Mouse (Mus musculus) embryonic facial prominence, embryonic 14.5 days (tissue): ENCODE results near the gene Camsap2. TPM values are rescaled to one million over a fixed set of nuclear protein-coding genes. Genes with fewer than 3 reads are reported as not detected.

Experiments used
- ATAC-seq: fragments of 200-750 bp; cut with Nextera tagmentation; 2 replicates; pipeline ENCODE4 v1.8.0; 2017; ENCODE audit warnings: low read depth, moderate number of reproducible peaks, moderate TSS enrichment
- DNase-seq: peaks from one replicate; pipeline ENCODE4 v3.0.0-alpha.2; 2015; ENCODE audit warnings: low spot score
- H3K27ac ChIP-seq: fragments of 300-500 bp; sonication (generic); replicated peaks from 2 replicates; pipeline ENCODE4 v1.5.1; 2014; ENCODE audit warnings: low read depth, mild to moderate bottlenecking, low read length, moderate library complexity
- H3K27me3 ChIP-seq: fragments of 300-500 bp; sonication (generic); replicated peaks from 2 replicates; pipeline ENCODE4 v1.6.1; 2014; ENCODE audit warnings: low read length; ENCODE audit not compliant: control insufficient read depth, insufficient read depth
- H3K36me3 ChIP-seq: fragments of 300-500 bp; sonication (generic); 2 replicates; pipeline ENCODE4 v1.6.1; 2014; ENCODE audit warnings: low read length, mixed read lengths; ENCODE audit not compliant: control insufficient read depth, insufficient read depth
- H3K4me1 ChIP-seq: fragments of 300-500 bp; sonication (generic); 2 replicates; pipeline ENCODE4 v1.6.1; 2014; ENCODE audit warnings: antibody characterized with exemption, low read length; ENCODE audit not compliant: control insufficient read depth, insufficient read depth
- H3K4me2 ChIP-seq: fragments of 300-500 bp; sonication (generic); 2 replicates; pipeline ENCODE4 v1.6.1; 2014; ENCODE audit warnings: low read depth, mild to moderate bottlenecking, low read length, moderate library complexity, mixed read lengths
- H3K4me3 ChIP-seq: fragments of 300-500 bp; sonication (generic); 2 replicates; pipeline ENCODE4 v1.5.1; 2014; ENCODE audit warnings: low read depth, mild to moderate bottlenecking, low read length
- H3K9ac ChIP-seq: fragments of 300-500 bp; sonication (generic); 2 replicates; pipeline ENCODE4 v1.6.1; 2014; ENCODE audit warnings: low read depth, mild to moderate bottlenecking, low read length, moderate library complexity, mixed read lengths
- H3K9me3 ChIP-seq: fragments of 300-500 bp; sonication (generic); 2 replicates; pipeline ENCODE4 v1.6.1; 2016; ENCODE audit warnings: low read length; ENCODE audit not compliant: control insufficient read depth
- WGBS: fragments of 180-500 bp; shearing (Covaris S2); extraction: QIAGEN DNeasy Blood & Tissue Kit; methylation state at CpG from one replicate; pipeline ENCODE4 v1.1.7; 2014; 5-methylcytosine and 5-hydroxymethylcytosine counted together
- polyA plus RNA-seq: library from polyadenylated mRNA; unstranded; fragments of >200 nt; fragmentation: Nextera tagmentation; extraction: Ambion mirVana; gene quantifications from 2 replicates; pipeline ENCODE4 v1.2.1, GENCODE M21; 2014

The Camsap2 gene
- polyA plus RNA-seq: 18.4 and 20.3 TPM in 2 replicates

DNA sequence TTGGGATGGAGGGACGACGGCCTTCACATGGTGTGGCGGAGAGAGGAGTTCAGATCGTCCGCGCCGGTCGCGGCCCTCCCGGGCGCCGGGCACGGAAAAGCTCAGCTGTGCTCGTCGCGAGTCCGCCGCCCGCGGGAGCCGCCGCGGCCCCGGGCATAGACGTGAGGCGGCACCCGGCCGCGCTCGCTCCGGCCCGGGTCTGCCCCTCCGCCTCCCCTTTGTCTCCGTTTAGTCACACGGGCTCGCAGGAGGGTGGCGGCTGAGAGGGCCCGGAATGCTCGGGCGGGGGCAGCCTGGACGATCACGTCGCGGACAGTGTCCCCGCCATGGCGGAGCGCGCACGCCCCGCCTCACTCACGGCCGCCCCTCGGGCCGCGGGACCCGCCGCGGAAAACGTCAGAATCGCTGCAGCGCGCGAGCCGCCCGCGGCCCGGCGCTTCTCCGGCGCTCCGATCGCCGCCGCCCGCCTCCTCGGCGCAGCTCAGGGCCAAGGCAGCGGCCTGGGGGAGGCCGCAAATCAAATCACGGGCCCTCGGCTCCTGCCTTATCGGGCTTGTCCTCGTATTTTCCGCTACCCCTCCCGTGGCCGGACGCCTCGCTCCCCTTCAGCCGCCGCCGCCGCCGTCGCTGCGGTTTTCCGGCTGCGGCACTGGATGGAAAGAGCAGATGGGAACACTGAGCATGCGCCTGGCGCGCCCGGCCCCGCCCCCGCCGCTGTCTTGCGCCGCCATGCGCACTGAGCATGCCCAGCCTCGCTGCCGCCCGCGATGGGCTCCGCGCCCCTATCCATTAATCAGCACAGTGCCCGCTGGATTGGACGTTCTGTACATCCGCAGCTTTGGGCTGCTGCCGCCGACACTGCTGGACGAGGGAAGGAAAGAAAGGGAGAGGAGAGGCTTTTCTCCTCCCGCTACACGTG, at the start of gene Camsap2:
Gene Camsap2, minus strand, starts transcription at position 651 of the 919 bp plus-strand sequence.
- Histone ChIP-seq H3K9ac (peak within 1 kb of the TSS; percentile 94), H3K27ac (peak within 1 kb of the TSS; percentile 96), H3K4me3 (peak within 1 kb of the TSS; percentile 88), H3K4me2 (peak within 1 kb of the TSS; percentile 71), H3K4me1 (peaks cover 11% of the 10 kb centered on the region), H3K36me3 (no peaks in the 10 kb centered on the region), H3K9me3 (no peaks in the 10 kb centered on the region), H3K27me3 (no peaks in the 10 kb centered on the region)
- peak; percentile 95 for DNase-seq
- under 1% methylated on average over 49 of the region's 121 CpGs for WGBS
- ATAC-seq: peak; percentile 97

GRCm38 (mm10) chr1:136395073-136395472, 49.2 kb upstream of the Camsap2 start:
- no peak for DNase-seq
- WGBS: 35% methylated on average over 5 of the region's 5 CpGs
- Histone ChIP-seq H3K9me3 (no peaks in the 10 kb centered on the region), H3K9ac (no peak overlapping the region), H3K36me3 (no peaks in the 10 kb centered on the region), H3K4me1 (no peaks in the 10 kb centered on the region), H3K4me2 (peak overlapping the region; percentile 17; the same call in 1 of the 2 replicates), H3K27ac (no peak overlapping the region), H3K27me3 (no peaks in the 10 kb centered on the region), H3K4me3 (no peak overlapping the region)
- no peak for ATAC-seq

DNA sequence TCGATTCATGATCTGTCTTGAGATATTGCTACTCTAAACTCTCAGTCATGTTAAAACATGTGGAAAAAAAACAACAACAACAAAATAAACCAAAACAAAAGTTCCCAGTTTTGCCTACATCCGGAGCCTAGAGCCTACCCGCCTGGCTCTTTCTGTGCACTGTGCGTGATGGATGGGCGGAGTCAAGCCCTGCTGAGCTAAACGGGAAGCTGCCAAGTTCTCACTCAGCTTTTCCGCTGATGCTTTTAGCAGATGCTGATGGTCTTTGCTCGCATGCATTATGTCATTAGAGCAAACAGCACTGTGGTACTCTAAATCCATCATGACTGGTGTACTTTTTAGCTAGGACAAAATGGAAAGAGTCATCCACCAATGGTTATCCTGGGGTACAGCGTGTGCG, 48.6 kb upstream of the Camsap2 start:
- DNase-seq (peak; percentile 84), ATAC-seq (peak; percentile 68; the same call in 1 of the 2 replicates)

DNA sequence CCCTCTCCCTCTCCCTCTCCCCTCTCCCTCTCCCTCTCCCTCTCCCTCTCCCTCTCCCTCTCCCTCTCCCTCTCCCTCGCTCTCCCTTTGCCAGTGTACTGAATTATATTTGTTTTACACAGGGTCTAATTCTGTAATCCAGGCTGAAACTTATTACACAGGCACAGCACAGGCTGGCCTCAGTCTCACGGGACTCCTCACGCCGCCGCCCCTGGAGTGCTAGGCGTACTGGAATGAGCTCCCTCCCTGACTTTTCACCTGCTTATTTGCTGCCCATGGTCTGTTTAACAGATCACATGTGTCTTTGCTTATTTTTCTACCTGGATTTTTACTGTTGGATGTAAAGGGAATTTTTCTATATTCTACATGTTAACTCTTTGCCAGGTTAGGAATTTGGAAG, 41.0 kb upstream of the Camsap2 start:
- 23% methylated on average over 5 of the region's 6 CpGs for WGBS
- DNase-seq (no peak), ATAC-seq (no peak)
- no peaks in the 10 kb centered on the region for H3K9me3 ChIP-seq
- no peaks in the 10 kb centered on the region for H3K36me3 ChIP-seq
- H3K27me3 ChIP-seq: no peaks in the 10 kb centered on the region
- H3K27ac ChIP-seq: no peak overlapping the region
- no peak overlapping the region for H3K4me2 ChIP-seq
- H3K9ac ChIP-seq: no peak overlapping the region
- H3K4me1 ChIP-seq: 0 out of 2 replicates have a peak, but pooled peaks cover under 1% of the 10 kb centered on the region
- H3K4me3 ChIP-seq: no peak overlapping the region

More for the DNA sequence above, 48.6 kb upstream of the Camsap2 start:
- H3K4me3 ChIP-seq: no peak overlapping the region
- H3K36me3 ChIP-seq: no peaks in the 10 kb centered on the region
- no peak overlapping the region for H3K9ac ChIP-seq
- H3K27me3 ChIP-seq: no peaks in the 10 kb centered on the region
- H3K9me3 ChIP-seq: no peaks in the 10 kb centered on the region
- WGBS: 30% methylated on average over 10 of the region's 10 CpGs
- H3K27ac ChIP-seq: no peak overlapping the region
- H3K4me2 ChIP-seq: peak overlapping the region; percentile 17; the same call in 1 of the 2 replicates
- H3K4me1 ChIP-seq: no peaks in the 10 kb centered on the region

DNA sequence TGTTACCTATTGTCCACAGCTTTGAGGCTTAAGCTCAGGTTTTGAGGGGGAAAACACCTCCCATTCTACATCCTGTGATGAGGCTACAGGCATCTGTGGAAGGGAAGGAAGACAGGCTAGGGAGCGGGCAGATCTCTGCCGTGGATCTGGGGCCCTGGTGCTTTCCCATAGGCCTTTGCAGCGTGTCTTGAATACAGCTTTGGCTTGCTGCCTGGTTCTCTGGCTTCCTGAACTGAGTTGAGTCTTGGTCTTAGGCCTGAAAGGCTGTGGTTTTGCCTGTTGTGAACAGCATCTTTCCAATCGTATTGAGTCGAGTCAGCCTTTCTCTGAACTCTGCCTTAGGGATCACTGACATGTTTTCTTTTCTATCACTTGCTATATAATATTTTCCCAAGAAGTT, 35.7 kb upstream of the Camsap2 start:
- WGBS: 58% methylated on average over 5 of the region's 5 CpGs
- Histone ChIP-seq H3K4me3 (no peak overlapping the region), H3K27ac (peak overlapping the region; percentile 28), H3K4me1 (0 out of 2 replicates have a peak, but pooled peaks cover 8% of the 10 kb centered on the region), H3K9ac (no peak overlapping the region), H3K36me3 (no peaks in the 10 kb centered on the region), H3K4me2 (no peak overlapping the region), H3K27me3 (no peaks in the 10 kb centered on the region), H3K9me3 (no peaks in the 10 kb centered on the region; the same call in 1 of the 2 replicates)
- DNase-seq (peak; percentile 82), ATAC-seq (no peak)

DNA sequence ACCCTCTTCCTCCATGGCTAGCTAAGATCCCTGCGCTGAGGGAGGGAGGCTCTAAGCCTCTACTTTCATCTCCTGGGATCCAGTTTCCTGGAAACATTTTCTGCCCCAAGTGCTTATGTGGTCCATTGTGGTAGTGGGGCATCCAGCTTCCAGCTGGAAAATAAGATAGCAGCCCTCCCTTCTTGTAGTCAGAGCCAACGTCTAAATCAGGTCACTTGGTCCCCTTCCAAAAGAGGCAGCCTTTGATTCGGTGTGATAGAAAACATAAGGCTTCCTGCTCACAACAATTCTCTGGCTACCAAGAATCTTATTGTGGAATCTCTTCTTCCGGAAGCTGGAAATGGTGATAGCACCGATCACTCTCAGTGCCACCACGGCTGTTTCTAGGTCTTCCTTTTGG, 35.3 kb upstream of the Camsap2 start:
- Histone ChIP-seq H3K27ac (peak overlapping the region; percentile 16; the same call in 1 of the 2 replicates), H3K27me3 (no peaks in the 10 kb centered on the region), H3K9ac (no peak overlapping the region), H3K9me3 (no peaks in the 10 kb centered on the region; the same call in 1 of the 2 replicates), H3K4me2 (no peak overlapping the region), H3K4me3 (no peak overlapping the region), H3K4me1 (0 out of 2 replicates have a peak, but pooled peaks cover 8% of the 10 kb centered on the region), H3K36me3 (no peaks in the 10 kb centered on the region)
- 56% methylated on average over 6 of the region's 6 CpGs for WGBS
- DNase-seq (peak; percentile 50), ATAC-seq (0 out of 2 replicates have a peak, but pooled peaks have one; percentile 33)

DNA sequence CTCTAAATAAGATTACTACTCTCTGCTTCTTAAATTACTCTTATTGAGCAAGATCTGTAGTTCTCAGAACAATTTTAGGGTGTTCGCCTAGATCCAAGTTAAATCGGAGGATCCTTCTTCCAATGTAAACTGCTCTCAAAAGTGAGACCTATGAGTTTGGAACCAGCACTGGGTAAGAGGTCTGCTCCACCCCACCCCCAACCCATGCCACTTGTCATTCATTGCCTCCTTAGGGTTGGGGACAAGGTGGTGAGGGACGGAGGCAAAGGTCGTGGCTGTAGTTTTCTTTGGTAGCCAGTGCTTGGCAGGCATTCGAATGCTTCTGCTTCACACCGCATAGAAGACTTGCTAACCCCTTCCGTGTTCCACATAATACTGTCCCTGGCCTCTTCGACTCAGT, 34.7 kb upstream of the Camsap2 start:
- Histone ChIP-seq H3K4me1 (0 out of 2 replicates have a peak, but pooled peaks cover 8% of the 10 kb centered on the region), H3K9ac (no peak overlapping the region), H3K27ac (no peak overlapping the region), H3K9me3 (no peaks in the 10 kb centered on the region; the same call in 1 of the 2 replicates), H3K4me2 (no peak overlapping the region), H3K36me3 (no peaks in the 10 kb centered on the region), H3K4me3 (no peak overlapping the region), H3K27me3 (no peaks in the 10 kb centered on the region)
- no peak for DNase-seq
- no peak for ATAC-seq
- 87% methylated on average over 8 of the region's 8 CpGs for WGBS

- no peak for ATAC-seq
- Histone ChIP-seq H3K4me3 (no peak overlapping the region), H3K9ac (no peak overlapping the region), H3K36me3 (no peaks in the 10 kb centered on the region), H3K27me3 (no peaks in the 10 kb centered on the region), H3K4me2 (no peak overlapping the region), H3K9me3 (no peaks in the 10 kb centered on the region; the same call in 1 of the 2 replicates), H3K4me1 (0 out of 2 replicates have a peak, but pooled peaks cover 8% of the 10 kb centered on the region), H3K27ac (no peak overlapping the region)
- 87% methylated on average over 4 of the region's 4 CpGs for WGBS
- DNase-seq: no peak
Measured at GRCm38 (mm10) chr1:136380161-136380560, 34.3 kb upstream of the Camsap2 start.
